Mouse (Mus musculus): ENCODE measurements at regions not wholly inside any gene's neighbourhood (a gene's known extent, or its start where the extent isn't known, plus 50 kb on each side); places are given as distances from the start of the nearest gene placed in this dataset.

- DNase-seq (ENCODE audit: low spot score in 2 of 2) = no peak
Observed at GRCm38 (mm10) chr4:106209465-106209864, 106.5 kb upstream of the Usp24 start.

GRCm38 (mm10) chr4:106209975-106210374 lies 106.0 kb upstream of the Usp24 start:
- no peak for DNase-seq (ENCODE audit: low spot score in 2 of 2)

DNA sequence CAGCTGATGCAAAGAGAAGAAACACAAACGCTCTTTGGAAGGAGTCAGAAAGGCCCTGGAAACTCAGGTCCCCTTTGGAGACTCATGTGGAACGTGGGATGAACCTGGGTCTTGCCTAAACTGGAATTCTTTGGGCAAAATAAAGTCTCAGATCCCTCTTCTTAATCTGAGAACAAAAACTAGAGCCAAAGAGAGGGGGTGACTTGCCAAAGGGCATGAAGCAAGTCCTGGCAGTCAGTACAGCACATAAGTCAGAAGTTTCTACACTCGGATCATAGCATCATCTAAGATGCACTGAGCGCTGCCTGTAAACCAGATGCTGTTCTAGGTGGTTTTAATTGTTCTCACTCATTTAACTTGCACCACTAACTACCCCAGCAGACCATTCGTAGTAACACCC lies 101.8 kb upstream of the Usp24 start:
- no peak for DNase-seq (ENCODE audit: low spot score in 2 of 2)

GRCm38 (mm10) chr4:106220621-106221020 lies 95.4 kb upstream of the Usp24 start:
- DNase-seq (ENCODE audit: low spot score in 2 of 2) = no peak

DNA sequence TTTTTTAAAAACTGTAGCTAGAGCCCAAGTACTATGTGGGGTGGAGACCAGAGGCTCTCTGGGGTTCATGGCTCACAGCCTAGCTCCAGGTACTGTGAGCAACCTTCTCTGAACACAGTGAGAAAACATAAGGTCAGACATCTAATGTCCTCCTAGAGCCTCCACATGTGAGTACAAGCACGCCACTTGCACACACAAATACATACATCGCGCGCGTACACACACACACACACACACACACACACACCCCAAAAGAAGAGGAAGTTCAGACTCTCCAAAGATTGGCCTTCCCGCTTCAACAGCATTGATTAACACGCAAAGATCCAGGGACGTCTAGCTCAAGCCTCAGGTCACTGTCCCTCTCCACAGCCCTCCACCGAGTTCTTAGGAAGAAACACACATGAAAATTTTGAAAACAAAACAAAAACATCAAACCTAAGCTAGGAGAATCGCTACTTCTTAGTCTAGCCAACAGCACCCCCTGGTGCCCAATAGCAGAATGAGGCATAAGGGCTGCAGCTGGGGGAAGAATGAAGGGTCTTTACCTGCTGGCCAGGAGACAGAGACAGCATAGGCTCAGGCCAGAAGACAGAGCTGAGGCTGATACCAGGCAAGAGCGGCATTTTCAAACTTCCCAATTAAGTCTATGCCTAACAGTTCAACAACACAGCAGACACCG lies 90.7 kb upstream of the Usp24 start:
- DNase-seq (ENCODE audit: low spot score in 2 of 2) = peak in 1 of 2 experiments; percentile 68

- DNase-seq (ENCODE audit: low spot score in 2 of 2) = no peak
Observed at GRCm38 (mm10) chr4:106227428-106227827, 88.6 kb upstream of the Usp24 start.

DNA sequence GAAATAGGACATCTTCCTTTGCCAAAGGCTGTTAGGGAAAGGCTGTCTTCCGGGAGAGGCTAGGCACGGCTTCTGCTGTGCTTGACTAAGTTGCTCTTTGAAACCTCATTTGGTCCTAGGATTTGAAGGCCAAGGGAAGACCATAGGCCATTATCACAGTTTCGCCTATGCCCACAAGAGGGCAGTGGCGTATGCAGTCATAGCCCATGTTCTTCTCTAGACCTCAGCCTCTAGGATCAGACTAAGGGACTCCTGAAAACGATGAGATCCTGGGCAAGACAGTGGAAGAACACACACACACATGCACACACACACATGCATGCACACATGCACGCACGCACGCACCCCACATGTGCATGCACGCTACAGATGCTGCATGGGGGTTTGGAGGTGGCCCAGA lies 87.5 kb upstream of the Usp24 start:
- DNase-seq (ENCODE audit: low spot score in 2 of 2) = peak; percentile 53 to 91

DNA sequence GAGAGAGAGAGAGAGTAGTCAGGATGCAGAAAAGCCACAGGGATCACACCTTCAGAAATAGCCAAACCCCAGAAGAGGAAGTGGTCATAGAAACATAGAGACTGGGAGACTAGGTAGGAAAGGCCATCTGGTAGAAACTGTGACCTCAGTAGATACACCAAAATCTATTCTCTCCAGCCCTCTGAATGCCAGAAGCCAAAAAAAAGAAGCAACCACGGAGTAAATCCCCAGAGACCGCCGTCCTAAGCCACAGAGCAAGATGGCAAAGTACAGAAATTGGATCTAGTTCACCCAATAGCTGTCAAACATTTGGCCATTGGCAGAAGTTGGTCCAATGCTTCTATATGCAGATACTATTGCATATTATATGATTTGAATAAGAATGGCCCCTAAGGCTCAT lies 86.5 kb upstream of the Usp24 start:
- DNase-seq (ENCODE audit: low spot score in 2 of 2) = no peak

- DNase-seq (ENCODE audit: low spot score in 2 of 2) = peak; percentile 63 to 76
Observed at GRCm38 (mm10) chr4:106232499-106232970, 83.5 kb upstream of the Usp24 start.

DNA sequence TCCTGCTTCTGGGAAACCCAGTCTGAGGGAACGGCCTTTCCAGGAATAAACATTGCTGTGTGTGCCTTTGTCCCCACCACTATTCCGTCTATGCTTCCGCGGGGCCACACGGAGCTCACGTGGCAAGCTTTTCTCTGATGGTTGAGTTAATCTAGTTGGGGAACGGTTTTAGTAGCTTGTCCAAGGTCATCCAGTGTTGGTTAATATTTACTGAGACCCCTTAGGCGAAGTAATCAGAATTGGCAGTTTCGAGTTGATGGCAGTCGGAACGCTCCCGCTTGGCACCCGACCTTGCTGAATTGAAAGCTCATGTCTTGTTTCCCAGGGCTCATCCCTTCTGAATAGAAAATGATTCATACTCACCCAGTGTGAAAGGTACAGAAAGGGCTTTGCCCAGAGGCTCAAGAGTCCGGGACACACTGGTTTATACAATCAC lies 71.6 kb upstream of the Usp24 start:
- DNase-seq (ENCODE audit: low spot score in 2 of 2) = no peak

- DNase-seq (ENCODE audit: low spot score in 2 of 2) = peak in 1 of 2 experiments; percentile 37
Observed at GRCm38 (mm10) chr4:106244826-106245510, 71.0 kb upstream of the Usp24 start.

- DNase-seq (ENCODE audit: low spot score in 2 of 2) = no peak
Observed at GRCm38 (mm10) chr4:106246695-106247094, 69.3 kb upstream of the Usp24 start.

GRCm38 (mm10) chr4:106247398-106247797 lies 68.6 kb upstream of the Usp24 start:
- no peak for DNase-seq (ENCODE audit: low spot score in 2 of 2)

DNA sequence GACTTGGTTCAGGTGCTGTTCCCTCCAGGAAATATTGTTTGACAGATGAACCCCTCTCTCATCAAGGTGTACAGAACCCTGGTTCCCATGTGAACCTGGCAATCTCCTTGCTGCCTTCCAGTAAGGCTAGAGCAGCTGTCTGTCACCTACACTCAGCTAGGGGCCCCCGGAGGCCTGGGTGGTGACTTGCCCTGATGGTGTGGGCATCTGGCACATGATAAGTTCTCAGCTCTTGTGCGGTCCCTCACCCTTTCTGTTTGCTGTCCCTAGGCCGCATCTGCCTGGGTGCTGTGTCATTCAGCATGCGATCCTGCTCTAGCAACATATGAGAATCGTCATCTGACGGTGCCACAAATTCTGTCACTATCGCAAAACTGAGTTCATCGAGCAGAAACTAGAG lies 67.7 kb upstream of the Usp24 start:
- DNase-seq (ENCODE audit: low spot score in 2 of 2) = no peak

DNA sequence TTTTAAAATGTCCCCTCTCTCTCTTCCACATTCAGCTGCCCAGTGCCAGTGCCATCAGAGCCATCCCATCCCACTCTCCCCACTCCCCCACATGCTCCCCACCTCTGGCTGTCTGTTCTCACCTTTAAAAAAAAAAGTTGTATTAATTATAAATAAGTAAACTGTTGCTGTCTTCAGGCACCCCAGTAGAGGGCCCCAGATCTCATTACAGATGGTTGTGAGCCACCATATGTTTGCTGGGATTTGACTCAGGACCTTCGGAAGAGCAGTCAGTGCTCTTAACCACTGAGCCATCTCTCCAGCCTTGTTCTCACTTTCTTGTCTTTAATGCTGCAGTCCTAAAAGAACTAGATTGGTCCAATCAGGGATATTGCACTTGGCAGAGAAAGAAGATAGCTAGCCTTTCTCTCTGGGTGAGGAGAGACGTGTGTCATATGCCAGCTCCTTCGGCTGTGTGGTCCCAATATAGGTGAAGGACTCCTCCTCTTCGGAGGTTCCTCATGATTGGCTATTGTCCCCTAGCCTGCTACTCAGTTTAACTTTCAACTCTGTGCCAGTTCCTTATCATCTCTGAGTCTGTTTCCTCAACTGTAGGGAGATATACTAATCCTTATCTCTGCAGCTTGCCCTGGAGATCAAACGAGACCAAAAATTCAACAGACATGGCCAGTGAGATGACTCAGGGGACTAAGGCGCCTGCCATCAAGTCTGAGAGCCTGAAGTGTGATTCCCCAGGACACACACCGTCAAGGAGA lies 66.8 kb upstream of the Usp24 start:
- no peak for DNase-seq (ENCODE audit: low spot score in 2 of 2)

- DNase-seq (ENCODE audit: low spot score in 2 of 2) = no peak
Observed at GRCm38 (mm10) chr4:106250048-106250447, 66.0 kb upstream of the Usp24 start.

DNA sequence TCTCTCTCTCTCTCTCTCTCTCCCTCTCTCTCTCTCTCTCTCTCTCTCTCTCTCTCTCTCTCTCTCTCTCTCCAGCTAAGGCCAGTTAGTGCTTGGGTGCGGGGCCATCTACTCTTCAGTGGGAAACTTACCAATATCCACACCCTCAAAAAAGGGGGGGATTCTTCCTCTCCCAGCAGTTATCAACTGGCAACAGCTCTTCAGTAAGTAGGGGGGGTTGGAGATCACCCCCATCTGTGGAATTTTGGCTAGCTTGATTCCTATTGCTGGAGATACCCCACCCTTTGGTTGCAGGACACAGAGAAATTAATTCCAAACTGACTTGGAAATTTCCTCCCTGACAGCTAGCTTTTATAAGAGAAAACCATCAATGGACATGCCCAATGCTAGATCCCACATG lies 64.6 kb upstream of the Usp24 start:
- DNase-seq (ENCODE audit: low spot score in 2 of 2) = no peak

- DNase-seq (ENCODE audit: low spot score in 2 of 2) = no peak
Observed at GRCm38 (mm10) chr4:106252946-106253345, 63.1 kb upstream of the Usp24 start.

- DNase-seq (ENCODE audit: low spot score in 2 of 2) = no peak
Observed at GRCm38 (mm10) chr4:106254761-106255475, 61.1 kb upstream of the Usp24 start.

DNA sequence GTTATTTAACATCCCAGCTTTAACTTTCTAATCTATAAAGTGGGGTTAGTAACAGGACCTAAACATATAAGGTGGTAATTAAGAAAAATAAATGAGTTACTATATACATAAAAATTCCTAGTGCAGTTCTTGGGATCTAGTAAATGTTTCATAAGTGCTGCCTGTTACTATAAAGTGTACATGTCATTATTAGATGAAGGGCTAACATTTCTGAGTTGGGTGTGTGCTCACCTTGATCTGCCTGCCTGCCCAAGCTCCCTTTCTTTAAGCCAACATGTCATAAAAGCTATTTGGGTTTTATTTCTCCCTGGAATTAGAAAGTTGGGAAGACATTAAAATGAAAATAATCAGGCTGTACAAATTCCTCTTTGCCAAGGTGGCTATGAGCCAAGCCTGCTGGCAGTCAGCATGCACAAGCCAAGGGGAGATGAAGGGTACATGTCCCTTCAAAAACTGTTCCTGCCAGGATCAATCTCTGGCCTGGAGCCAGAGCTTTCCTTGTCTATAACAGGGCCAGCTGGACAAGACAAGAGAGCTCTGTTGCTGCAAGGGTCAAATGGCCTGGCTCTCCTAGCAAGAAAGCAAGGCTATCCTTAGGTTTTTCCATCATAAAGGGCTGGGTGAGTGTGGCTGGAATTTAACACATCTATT lies 59.9 kb upstream of the Usp24 start:
- peak; percentile 46 to 78 for DNase-seq (ENCODE audit: low spot score in 2 of 2)

GRCm38 (mm10) chr4:106261404-106261803 lies 54.6 kb upstream of the Usp24 start:
- DNase-seq (ENCODE audit: low spot score in 2 of 2) = no peak

Data from layer of hippocampus, adult 18-20 months (tissue).